ENCODE assay signal across 8 mouse cellular contexts in genomic region chr12:112605766-112606165, GRCm38 (mm10). TPM values are rescaled to one million over a fixed set of nuclear protein-coding genes. Genes with fewer than 3 reads are reported as not detected.
DNase-seq lines count a peak whose midpoint lies in the region; ATAC-seq lines count a peak whose summit lies in the region.

No protein-coding gene starts in this region.

- H3K9ac ChIP-seq in forebrain, embryonic 14.5 days (ENCODE audit: low read length): no peak overlapping the region
- H3K9ac ChIP-seq in hindbrain, embryonic 11.5 days (ENCODE audit: low read depth, low read length): no peak overlapping the region

- no peaks in the 10 kb centered on the region for H3K27me3 ChIP-seq in forebrain, embryonic 14.5 days (replicated peaks; ENCODE audit: control insufficient read depth, insufficient read depth, low read length)
- no peaks in the 10 kb centered on the region for H3K27me3 ChIP-seq in hindbrain, embryonic 11.5 days (ENCODE audit: control insufficient read depth, insufficient read depth, low read length)

- H3K4me3 ChIP-seq in forebrain, embryonic 14.5 days (ENCODE audit: low read depth, low read length): no peak overlapping the region
- no peak overlapping the region for H3K4me3 ChIP-seq in hindbrain, embryonic 11.5 days (ENCODE audit: low read depth, low read length)

- H3K9me3 ChIP-seq in forebrain, embryonic 14.5 days (replicated peaks; ENCODE audit: control insufficient read depth, low read length): no peaks in the 10 kb centered on the region
- no peaks in the 10 kb centered on the region for H3K9me3 ChIP-seq in hindbrain, embryonic 11.5 days (ENCODE audit: control insufficient read depth, low read length)

- peak; percentile 47 for DNase-seq in ES-CJ7 (ENCODE audit: low read depth, low spot score)
- peak; percentile 62 for DNase-seq in forebrain, embryonic 14.5 days (ENCODE audit: low spot score)
- peak; percentile 82 for DNase-seq in hindbrain, embryonic 11.5 days (ENCODE audit: low spot score)
- peak; percentile 82 to 84 for DNase-seq in layer of hippocampus, postnatal 14 days (ENCODE audit: low spot score in 2 of 2)
- DNase-seq in lung, postnatal 25 days (ENCODE audit: low spot score): peak; percentile 74
- peak; percentile 69 for DNase-seq in retina, postnatal 1 day
- DNase-seq in thymus, postnatal 4 days: peak; percentile 89

- peak; percentile 62; the same call in 1 of the 2 replicates for ATAC-seq in cerebellum, adult (ENCODE audit: insufficient number of reproducible peaks, low FRiP score, low TSS enrichment)
- ATAC-seq in forebrain, embryonic 14.5 days: peak; percentile 85
- peak; percentile 66; the same call in 1 of the 2 replicates for ATAC-seq in hindbrain, embryonic 11.5 days (ENCODE audit: low FRiP score)

- H3K27ac ChIP-seq in forebrain, embryonic 14.5 days (ENCODE audit: low read depth, low read length): no peak overlapping the region
- no peak overlapping the region for H3K27ac ChIP-seq in hindbrain, embryonic 11.5 days (ENCODE audit: low read depth, low read length)

- H3K4me2 ChIP-seq in forebrain, embryonic 14.5 days (ENCODE audit: low read length): no peak overlapping the region
- H3K4me2 ChIP-seq in hindbrain, embryonic 11.5 days (replicated peaks; ENCODE audit: low read depth, low read length): no peak overlapping the region

- WGBS in forebrain, embryonic 14.5 days: 43% methylated on average over 6 of the region's 6 CpGs
- 50% methylated on average over 6 of the region's 6 CpGs for WGBS in hindbrain, embryonic 11.5 days

- H3K4me1 ChIP-seq in forebrain, embryonic 14.5 days (ENCODE audit: control insufficient read depth, insufficient read depth, low read length): no peaks in the 10 kb centered on the region
- H3K4me1 ChIP-seq in hindbrain, embryonic 11.5 days (replicated peaks; ENCODE audit: control insufficient read depth, insufficient read depth, low read length): no peaks in the 10 kb centered on the region

- no peaks in the 10 kb centered on the region for H3K36me3 ChIP-seq in forebrain, embryonic 14.5 days (ENCODE audit: control insufficient read depth, insufficient read depth, low read length)
- no peaks in the 10 kb centered on the region for H3K36me3 ChIP-seq in hindbrain, embryonic 11.5 days (ENCODE audit: control insufficient read depth, insufficient read depth, low read length)

RNA-seq across cellular contexts. Expression of gene Adssl1, which starts 14.1 kb away (rescaled TPM):
- polyA plus RNA-seq in forebrain, embryonic 14.5 days (2014; fragmentation: Nextera tagmentation; extraction: Ambion mirVana): 2.0 and 2.1 TPM in 2 replicates
- polyA plus RNA-seq in hindbrain, embryonic 11.5 days (2014; fragmentation: Nextera tagmentation; extraction: Ambion mirVana): 2.1 and 2.6 TPM in 2 replicates
- 1 to 10 TPM; 5.3 to 5.6 TPM for total RNA-seq in layer of hippocampus, postnatal 14 days (2021)

RNA-seq across cellular contexts. Expression of gene Inf2, which starts 17.2 kb away (rescaled TPM):
- polyA plus RNA-seq in forebrain, embryonic 14.5 days (2014; fragmentation: Nextera tagmentation; extraction: Ambion mirVana): 2.6 and 2.9 TPM in 2 replicates
- 1.2 and 1.4 TPM in 2 replicates for polyA plus RNA-seq in hindbrain, embryonic 11.5 days (2014; fragmentation: Nextera tagmentation; extraction: Ambion mirVana)
- total RNA-seq in layer of hippocampus, postnatal 14 days (2021): 100 to 1,000 TPM; 116 to 122 TPM

RNA-seq across cellular contexts. Expression of gene Siva1, which starts 38.7 kb away (rescaled TPM):
- 94.1 and 155 TPM in 2 replicates for polyA plus RNA-seq in forebrain, embryonic 14.5 days (2014; fragmentation: Nextera tagmentation; extraction: Ambion mirVana)
- polyA plus RNA-seq in hindbrain, embryonic 11.5 days (2014; fragmentation: Nextera tagmentation; extraction: Ambion mirVana): 178 and 182 TPM in 2 replicates
- 10 to 100 TPM; 21.6 to 23.4 TPM for total RNA-seq in layer of hippocampus, postnatal 14 days (2021)
